Mouse (Mus musculus): ENCODE data around the gene Wwc2.

DNA sequence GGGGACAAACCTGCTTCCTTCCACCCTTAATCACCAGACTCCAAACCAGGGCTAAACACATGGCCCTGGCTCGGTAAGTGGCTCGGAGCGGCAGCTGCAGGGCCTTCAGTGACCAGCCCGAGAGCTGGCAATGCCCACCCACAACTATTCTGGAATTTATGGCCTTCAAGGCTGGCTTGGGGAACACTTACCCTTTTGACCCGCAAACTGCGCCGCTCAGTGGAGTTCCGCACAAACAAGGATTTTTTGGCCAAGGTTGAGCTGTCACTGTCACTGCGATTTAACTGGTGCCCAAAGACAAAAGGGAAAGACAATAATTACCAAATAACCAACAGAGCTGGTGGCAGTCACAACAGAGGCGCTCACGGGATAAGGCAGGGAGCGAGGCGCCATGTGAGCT is 144.8 kb downstream of the Wwc2 start:
- no peak for TF ChIP-seq CTCF (IDR thresholded peaks at IDR 0.05; ENCODE audit: extremely low read depth, insufficient read depth, insufficient read length, insufficient replicate concordance)
- TF ChIP-seq POLR2A (IDR thresholded peaks at IDR 0.05; ENCODE audit: low read depth, low read length) = no peak

Data from spleen, adult 2 months (tissue).